Mouse (Mus musculus) megakaryocyte, embryonic 14.5 days (primary cell): ENCODE data around the gene Slc22a4.

Source experiments
- FLI1 ChIP-seq: IDR thresholded peaks from 2 replicates; pipeline ENCODE4 v1.6.1; 2012; ENCODE audit warnings: low read length, inconsistent platforms, mixed read lengths
- GATA1 ChIP-seq: IDR thresholded peaks from 3 replicates; pipeline ENCODE4 v1.6.1; 2012; ENCODE audit warnings: mixed read lengths, low read length, inconsistent platforms, borderline replicate concordance

- no peak for TF ChIP-seq GATA1
- TF ChIP-seq FLI1 = no peak
These were observed 52.3 kb downstream of the Slc22a4 start for GRCm38 (mm10) chr11:53975559-53975958.
